Mouse (Mus musculus) intestine, embryonic 14.5 days (tissue): ENCODE results near the gene Plcg2. TPM values are rescaled to one million over a fixed set of nuclear protein-coding genes. Genes with fewer than 3 reads are reported as not detected.

Experiments
- ATAC-seq: fragments of 200-750 bp; cut with Nextera tagmentation; replicated peaks from 2 replicates; pipeline ENCODE4 v1.8.0; 2017; ENCODE audit warnings: low read depth, moderate number of reproducible peaks, moderate TSS enrichment, moderate library complexity; ENCODE audit not compliant: low FRiP score, low TSS enrichment
- DNase-seq: peaks from one replicate; pipeline ENCODE4 v3.0.0-alpha.2; 2018; ENCODE audit warnings: low spot score
- H3K27ac ChIP-seq: fragments of 300-500 bp; sonication (generic); 2 replicates; pipeline ENCODE4 v1.5.1; 2014; ENCODE audit warnings: low read depth, mild to moderate bottlenecking, control low read depth
- H3K27me3 ChIP-seq: fragments of 300-500 bp; sonication (generic); replicated peaks from 2 replicates; pipeline ENCODE4 v1.6.1; 2014; ENCODE audit warnings: low read length, control low read depth; ENCODE audit not compliant: control insufficient read depth, insufficient read depth
- H3K36me3 ChIP-seq: fragments of 300-500 bp; sonication (generic); 2 replicates; pipeline ENCODE4 v1.6.1; 2014; ENCODE audit warnings: low read length, control low read depth; ENCODE audit not compliant: control insufficient read depth, insufficient read depth
- H3K4me1 ChIP-seq: fragments of 300-500 bp; sonication (generic); replicated peaks from 2 replicates; pipeline ENCODE4 v1.6.1; 2014; ENCODE audit warnings: low read length, control low read depth, mixed read lengths; ENCODE audit not compliant: control insufficient read depth, insufficient read depth
- H3K4me2 ChIP-seq: fragments of 300-500 bp; sonication (generic); 2 replicates; pipeline ENCODE4 v1.6.1; 2014; ENCODE audit warnings: low read length
- H3K4me3 ChIP-seq: fragments of 300-500 bp; sonication (generic); 2 replicates; pipeline ENCODE4 v1.5.1; 2014; ENCODE audit warnings: low read depth, low read length, control low read depth, mixed read lengths
- H3K9ac ChIP-seq: fragments of 300-500 bp; sonication (generic); 2 replicates; pipeline ENCODE4 v1.6.1; 2014; ENCODE audit warnings: mild to moderate bottlenecking, low read length
- H3K9me3 ChIP-seq: fragments of 300-500 bp; sonication (generic); 2 replicates; pipeline ENCODE4 v1.6.1; 2016; ENCODE audit warnings: low read length, control low read depth; ENCODE audit not compliant: control insufficient read depth
- WGBS: fragments of 180-500 bp; shearing (Covaris S2); extraction: QIAGEN DNeasy Blood & Tissue Kit; methylation state at CpG from one replicate; pipeline ENCODE4 v1.1.7; 2014; 5-methylcytosine and 5-hydroxymethylcytosine counted together
- polyA plus RNA-seq: library from polyadenylated mRNA; unstranded; fragments of >200 nt; fragmentation: Nextera tagmentation; extraction: Ambion mirVana; gene quantifications from 2 replicates; pipeline ENCODE4 v1.2.1, GENCODE M21; 2014

Plcg2 gene
- polyA plus RNA-seq, 1 experiment from 2014 or later = 3.2 TPM

DNA sequence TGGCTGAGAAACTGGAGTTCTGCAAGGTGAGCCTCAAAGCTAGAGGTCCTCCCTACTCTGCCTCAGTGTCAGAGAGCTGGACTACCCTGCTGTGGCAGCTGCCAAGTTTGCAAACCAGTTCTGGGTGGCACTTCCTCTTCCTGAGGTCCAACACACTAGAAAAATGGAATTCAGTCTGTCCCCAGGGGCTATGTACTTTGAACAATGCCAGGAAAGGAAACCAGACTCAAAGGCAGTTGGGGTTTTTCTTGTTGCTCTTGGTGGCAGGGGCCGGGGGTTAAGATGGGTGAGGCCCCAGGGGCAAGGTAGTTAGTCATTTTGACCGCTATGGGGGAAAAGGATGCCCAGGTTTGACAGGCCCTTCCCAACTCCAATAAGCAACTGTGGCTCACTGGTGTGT is 3.2 kb upstream of the Plcg2 start:
- no peak overlapping the region for H3K27ac ChIP-seq
- no peak overlapping the region for H3K4me2 ChIP-seq
- no peak overlapping the region for H3K4me3 ChIP-seq
- H3K9ac ChIP-seq = no peak overlapping the region
- no peaks in the 10 kb centered on the region for H3K4me1 ChIP-seq
- ATAC-seq = no peak
- no peaks in the 10 kb centered on the region for H3K36me3 ChIP-seq
- no peak for DNase-seq
- no peaks in the 10 kb centered on the region for H3K9me3 ChIP-seq
- peaks cover 33% of the 10 kb centered on the region for H3K27me3 ChIP-seq
- 76% methylated on average over 2 of the region's 2 CpGs for WGBS

DNA sequence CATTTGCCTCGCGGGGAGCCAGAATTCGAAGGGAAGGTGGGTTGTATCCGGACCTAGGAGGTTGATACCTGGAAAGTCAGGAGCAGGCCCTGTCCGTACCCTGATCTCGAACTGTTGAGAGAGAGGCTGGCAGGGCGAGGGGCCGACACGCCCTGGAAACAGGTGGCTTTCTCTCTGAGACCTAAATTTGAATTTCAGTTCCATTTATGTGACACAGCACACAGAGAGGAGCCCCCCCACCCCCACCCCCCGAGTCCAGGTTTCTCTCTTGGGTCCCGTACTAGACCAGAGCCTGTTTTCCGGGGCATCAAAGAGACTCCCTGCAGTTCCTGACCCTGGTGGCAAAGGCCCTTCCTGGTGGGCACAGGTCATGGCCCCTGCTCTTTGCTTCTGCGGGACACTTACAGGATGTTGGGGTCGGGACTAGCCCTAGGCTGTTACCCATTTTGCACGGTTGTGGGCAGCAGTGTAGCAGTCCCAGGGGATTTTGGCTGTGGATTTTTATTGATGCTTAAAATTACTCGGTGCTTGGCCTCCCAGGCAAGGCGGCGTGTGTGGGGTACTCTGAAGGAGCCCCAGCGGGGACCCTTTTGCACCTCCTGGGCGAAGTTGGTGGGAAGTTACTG is 937 bp downstream of the Plcg2 start:
- Histone ChIP-seq H3K9ac (no peak overlapping the region), H3K4me3 (peak overlapping the region; percentile 58), H3K27me3 (peaks cover 22% of the 10 kb centered on the region), H3K4me1 (no peaks in the 10 kb centered on the region), H3K4me2 (peak overlapping the region; percentile 99), H3K27ac (no peak overlapping the region), H3K36me3 (no peaks in the 10 kb centered on the region), H3K9me3 (no peaks in the 10 kb centered on the region)
- ATAC-seq (no peak), DNase-seq (no peak)
- 17% methylated on average over 20 of the region's 20 CpGs for WGBS

DNA sequence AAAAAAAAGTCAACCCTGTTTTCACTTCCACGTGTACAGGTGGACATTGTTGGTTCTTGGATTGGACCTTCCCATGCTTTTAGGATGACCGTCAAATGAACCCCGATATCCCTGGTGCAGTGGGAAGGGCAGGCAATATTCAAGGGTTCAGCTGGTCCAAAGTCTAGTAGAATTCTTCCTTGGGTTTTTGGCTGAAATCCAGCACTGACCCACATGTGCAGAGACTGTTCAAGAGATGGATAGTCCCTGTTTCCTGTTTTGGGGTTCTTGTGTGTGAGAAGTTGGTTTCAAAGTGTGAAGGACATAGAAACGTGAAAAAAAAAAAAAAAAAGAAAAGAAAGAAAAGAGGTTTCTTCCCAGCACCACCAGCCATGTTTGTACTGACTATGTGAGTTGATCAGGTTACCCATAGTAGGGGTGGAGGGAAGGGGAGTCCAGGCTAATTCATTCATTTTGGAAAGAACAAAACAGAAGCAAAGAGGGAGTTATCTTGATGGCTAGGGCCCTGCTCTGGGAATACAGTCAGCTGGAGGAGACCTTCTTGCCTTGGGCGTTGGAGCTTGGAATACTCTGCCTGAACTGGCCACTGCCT is 2.2 kb downstream of the Plcg2 start:
- no peaks in the 10 kb centered on the region for H3K9me3 ChIP-seq
- 76% methylated on average over 5 of the region's 5 CpGs for WGBS
- H3K27ac ChIP-seq = no peak overlapping the region
- DNase-seq = no peak
- H3K36me3 ChIP-seq = no peaks in the 10 kb centered on the region
- no peak overlapping the region for H3K4me3 ChIP-seq
- H3K9ac ChIP-seq = no peak overlapping the region
- H3K27me3 ChIP-seq = peaks cover 21% of the 10 kb centered on the region
- ATAC-seq = no peak
- H3K4me2 ChIP-seq = no peak overlapping the region
- H3K4me1 ChIP-seq = no peaks in the 10 kb centered on the region

DNA sequence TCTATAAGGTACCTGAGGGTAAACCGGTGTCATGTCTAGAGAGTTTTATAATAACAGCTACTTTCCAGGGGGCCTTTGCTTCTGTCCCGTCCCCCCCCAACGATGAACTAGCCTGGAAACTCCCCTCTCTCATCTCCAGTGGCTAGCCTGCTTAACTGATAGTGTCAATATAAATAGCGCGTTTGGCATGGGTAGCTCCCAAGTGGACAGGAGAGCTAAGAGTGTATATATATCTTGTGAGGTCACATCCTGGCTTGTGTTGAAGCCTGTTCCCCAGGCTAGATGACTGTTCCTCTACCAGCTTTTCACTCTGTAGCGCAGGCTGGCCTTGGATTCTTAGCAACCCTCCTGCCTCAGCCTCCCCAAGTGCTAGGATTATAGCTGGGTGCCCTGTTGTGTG is 3.2 kb downstream of the Plcg2 start:
- no peak for ATAC-seq
- 90% methylated on average over 6 of the region's 6 CpGs for WGBS

DNA sequence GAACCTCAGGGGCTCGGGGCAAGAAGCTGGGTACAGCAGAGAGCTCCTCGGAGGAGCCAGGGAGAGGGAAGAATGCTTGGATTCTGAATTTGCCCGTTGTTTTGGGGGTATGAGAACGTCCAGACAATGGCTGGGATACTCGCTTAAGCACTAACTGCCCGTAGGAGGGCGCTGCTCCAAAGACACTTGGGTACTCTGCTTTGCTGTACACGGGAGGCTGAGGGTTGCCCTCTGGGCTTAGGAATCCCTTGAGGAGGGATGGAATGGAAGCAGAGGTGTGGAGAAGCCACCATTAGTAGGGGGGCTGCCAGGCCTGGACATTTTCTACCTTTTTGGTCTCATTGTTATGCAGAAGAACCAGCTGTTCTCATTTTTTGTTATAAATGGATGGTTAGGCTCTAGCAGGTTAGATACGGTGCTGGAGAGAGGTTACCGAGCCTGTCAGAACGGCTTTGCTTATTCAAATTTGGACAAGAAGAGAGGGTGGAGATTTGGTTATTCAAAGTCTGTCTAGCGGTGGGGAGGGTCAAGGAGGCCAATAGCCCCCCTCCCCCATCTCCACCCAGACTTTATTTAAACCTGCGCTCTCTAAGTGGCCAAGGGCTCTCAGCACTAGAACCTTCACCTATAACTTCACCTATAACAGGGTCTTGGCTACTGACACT is 5.4 kb downstream of the Plcg2 start:
- Histone ChIP-seq H3K9me3 (no peaks in the 10 kb centered on the region), H3K27ac (no peak overlapping the region), H3K4me3 (no peak overlapping the region), H3K36me3 (no peaks in the 10 kb centered on the region), H3K4me2 (no peak overlapping the region), H3K4me1 (no peaks in the 10 kb centered on the region), H3K27me3 (peaks cover 9% of the 10 kb centered on the region), H3K9ac (no peak overlapping the region)
- DNase-seq = no peak
- no peak for ATAC-seq
- 72% methylated on average over 13 of the region's 13 CpGs for WGBS

More for the DNA sequence above, 3.2 kb downstream of the Plcg2 start:
- Histone ChIP-seq H3K4me2 (no peak overlapping the region), H3K27ac (no peak overlapping the region), H3K4me3 (no peak overlapping the region), H3K4me1 (no peaks in the 10 kb centered on the region), H3K36me3 (no peaks in the 10 kb centered on the region), H3K27me3 (peaks cover 21% of the 10 kb centered on the region), H3K9me3 (no peaks in the 10 kb centered on the region), H3K9ac (no peak overlapping the region)
- DNase-seq = no peak

DNA sequence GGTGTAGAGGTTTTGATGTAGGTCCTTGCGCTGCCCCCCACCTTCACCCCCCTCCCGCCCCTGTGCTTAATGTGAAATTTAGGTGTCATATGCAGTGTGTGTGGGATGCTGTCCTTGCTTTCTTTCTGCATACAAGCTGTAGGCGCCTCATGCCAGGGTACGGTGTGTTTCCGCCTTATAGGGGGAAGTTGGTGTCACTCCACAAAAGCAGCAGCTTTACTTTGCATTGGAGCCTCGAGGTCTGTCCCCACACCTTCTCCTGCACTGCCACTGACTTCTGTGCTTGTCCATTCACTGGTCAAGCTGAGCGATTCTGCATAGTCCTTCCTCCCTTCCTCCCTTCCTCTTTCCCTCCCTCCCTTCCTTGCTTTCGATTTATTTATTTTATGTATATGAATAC is 9.6 kb downstream of the Plcg2 start:
- no peaks in the 10 kb centered on the region for H3K36me3 ChIP-seq
- ATAC-seq (no peak), DNase-seq (no peak)
- 86% methylated on average over 8 of the region's 8 CpGs for WGBS
- no peaks in the 10 kb centered on the region for H3K27me3 ChIP-seq
- no peak overlapping the region for H3K9ac ChIP-seq
- no peaks in the 10 kb centered on the region for H3K9me3 ChIP-seq
- no peak overlapping the region for H3K4me3 ChIP-seq
- H3K27ac ChIP-seq = no peak overlapping the region
- no peak overlapping the region for H3K4me2 ChIP-seq
- H3K4me1 ChIP-seq = no peaks in the 10 kb centered on the region

DNA sequence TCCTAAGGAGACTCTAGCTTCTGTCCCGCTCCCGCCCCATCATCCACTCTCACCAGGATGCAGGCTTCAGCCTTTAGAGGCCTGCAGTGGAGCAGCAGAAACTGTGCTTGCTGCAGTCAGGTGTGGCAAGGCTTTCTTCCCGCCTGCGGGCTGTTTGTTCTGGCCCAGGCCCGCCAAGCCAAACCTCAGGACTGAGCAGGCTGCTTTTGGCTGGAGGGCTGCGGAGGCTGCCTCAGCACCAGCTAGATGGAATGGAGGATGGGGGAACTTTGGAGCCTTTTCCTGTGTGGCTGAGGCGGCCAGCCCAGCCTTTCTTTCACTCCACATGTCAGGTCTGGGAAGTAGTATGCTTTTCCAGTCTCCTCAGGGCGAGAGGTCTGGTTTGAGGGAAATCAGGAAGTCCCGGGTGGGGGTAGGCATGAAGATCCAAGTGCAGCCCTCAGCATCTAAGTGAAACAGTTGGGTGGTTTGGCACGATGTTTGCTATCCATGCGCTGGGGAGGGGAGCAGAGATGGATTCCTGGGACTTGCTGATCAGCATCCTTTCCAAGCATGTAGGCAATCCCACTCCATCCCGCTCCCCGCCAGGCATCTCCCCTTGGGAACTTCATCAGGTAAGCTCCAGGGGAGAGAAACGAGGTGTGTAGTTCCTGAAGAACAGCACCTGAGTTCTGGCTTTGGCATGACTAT is 18.9 kb downstream of the Plcg2 start:
- no peak for ATAC-seq

DNA sequence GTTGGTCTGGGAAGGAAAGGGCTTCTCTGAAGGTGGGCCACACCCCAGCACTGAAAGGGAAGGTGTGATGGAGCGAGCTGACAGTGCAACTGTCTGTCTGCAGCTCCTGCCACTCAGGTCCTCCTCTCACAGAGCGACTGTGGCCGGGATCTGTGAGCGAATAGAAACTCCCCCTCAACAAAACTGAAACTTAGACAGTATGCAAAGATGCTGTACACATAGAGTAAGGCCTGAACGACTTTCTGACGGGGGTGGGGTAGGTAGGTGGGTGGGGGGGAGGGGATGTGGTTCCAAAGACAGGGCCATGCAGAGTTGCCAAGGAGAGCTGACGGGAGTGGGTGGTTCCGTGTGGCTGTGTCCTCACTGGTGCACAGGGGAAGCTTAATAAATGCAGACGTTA is 19.8 kb downstream of the Plcg2 start:
- H3K4me2 ChIP-seq = no peak overlapping the region
- WGBS = 84% methylated on average over 9 of the region's 9 CpGs
- no peaks in the 10 kb centered on the region for H3K4me1 ChIP-seq
- H3K9me3 ChIP-seq = no peaks in the 10 kb centered on the region
- H3K36me3 ChIP-seq = no peaks in the 10 kb centered on the region
- no peak overlapping the region for H3K4me3 ChIP-seq
- DNase-seq (no peak), ATAC-seq (no peak)
- H3K27ac ChIP-seq = no peak overlapping the region
- no peaks in the 10 kb centered on the region for H3K27me3 ChIP-seq
- H3K9ac ChIP-seq = no peak overlapping the region

More for the DNA sequence above, 18.9 kb downstream of the Plcg2 start:
- H3K9ac ChIP-seq = no peak overlapping the region
- no peaks in the 10 kb centered on the region for H3K36me3 ChIP-seq
- H3K4me2 ChIP-seq = no peak overlapping the region
- no peaks in the 10 kb centered on the region for H3K27me3 ChIP-seq
- WGBS = 66% methylated on average over 14 of the region's 14 CpGs
- no peak overlapping the region for H3K4me3 ChIP-seq
- no peaks in the 10 kb centered on the region for H3K4me1 ChIP-seq
- no peaks in the 10 kb centered on the region for H3K9me3 ChIP-seq
- DNase-seq = no peak
- H3K27ac ChIP-seq = no peak overlapping the region
